Mouse (Mus musculus) gastrocnemius, postnatal 36 days (tissue): ENCODE measurements around the gene Zfp768. TPM values are rescaled to one million over a fixed set of nuclear protein-coding genes. Genes with fewer than 3 reads are reported as not detected.

Experiments used
- DNase-seq, 2 experiments: peaks; one replicate each; pipeline ENCODE4 v3.0.0; 2022
- intact Hi-C: fragments of 180-260 bp; cut with DNase I; formaldehyde crosslinking; loops from one replicate; pipeline ENCODE4 v1.15.1; 2025
- total RNA-seq, 2 experiments: library from RNA; stranded (reverse); gene quantifications; 2 replicates each; pipeline ENCODE4 v1.2.3; 2021

Gene Zfp768
- total RNA-seq, 2 experiments from 2014 or later: 29.4 to 30.7 TPM

GRCm38 (mm10) chr7:127309951-127310350 is 35.4 kb downstream of the Zfp768 start:
- intact Hi-C loops: loop anchor here (5.0 kb wide), 1 partner anchor 177 kb away; no protein-coding TSS in a partner anchor

GRCm38 (mm10) chr7:127308887-127309286 is 36.5 kb downstream of the Zfp768 start:
- DNase-seq: peak in 1 of 2 experiments; percentile 21
- intact Hi-C loops: loop anchor here (5.0 kb wide), 1 partner anchor 178 kb away; no protein-coding TSS in a partner anchor

More at GRCm38 (mm10) chr7:127309951-127310350, 35.4 kb downstream of the Zfp768 start:
- no peak for DNase-seq

- intact Hi-C loops: loop anchor here (5.0 kb wide), 1 partner anchor 179 kb away; no protein-coding TSS in a partner anchor
- DNase-seq: no peak
Observed at GRCm38 (mm10) chr7:127308431-127308830, 37.0 kb downstream of the Zfp768 start.

- no peak for DNase-seq
- intact Hi-C loops: no loop called here
Observed at GRCm38 (mm10) chr7:127297586-127298193, 47.7 kb downstream of the Zfp768 start.

- intact Hi-C loops: no loop called here
- no peak for DNase-seq
Observed at GRCm38 (mm10) chr7:127296786-127297555, 48.4 kb downstream of the Zfp768 start.

- no peak for DNase-seq
- intact Hi-C loops: no loop called here
Observed at GRCm38 (mm10) chr7:127296098-127296497, 49.3 kb downstream of the Zfp768 start, which contains the start of gene Itgal. Gene Itgal (plus strand): TSS chr7:127296260.

Other genes starting within 250 kb of the Zfp768 start
- gene Qprt, start 223.4 kb downstream of the Zfp768 start, total RNA-seq: under 1 TPM; 0.15 to 0.76 TPM
- under 1 TPM; 0.07 to 0.26 TPM for gene Spn, start 207.8 kb downstream of the Zfp768 start, total RNA-seq
- 10 to 100 TPM; 24.1 to 28.0 TPM for gene Cd2bp2, start 149.5 kb downstream of the Zfp768 start, total RNA-seq
- 10 to 100 TPM; 25.4 to 31.3 TPM for gene Tbc1d10b, start 137.1 kb downstream of the Zfp768 start, total RNA-seq
- over 10,000 TPM; 37,212 to 46,634 TPM for gene Mylpf, start 136.7 kb downstream of the Zfp768 start, total RNA-seq
- gene Zfp553, start 112.5 kb downstream of the Zfp768 start, total RNA-seq: 1 to 10 TPM; 3.6 to 4.2 TPM
- 1 to 10 TPM; 1.4 to 2.4 TPM for gene Sept1, start 112.5 kb downstream of the Zfp768 start, total RNA-seq
- gene Zfp771, start 101.3 kb downstream of the Zfp768 start, total RNA-seq: 10 to 100 TPM; 16.4 to 16.8 TPM
- gene Dctpp1, start 84.9 kb downstream of the Zfp768 start, total RNA-seq: 10 to 100 TPM; 26.8 to 29.1 TPM
- gene Sephs2, start 71.5 kb downstream of the Zfp768 start, total RNA-seq: 10 to 100 TPM; 28.5 to 30.0 TPM
- gene Itgal, start 49.3 kb downstream of the Zfp768 start, total RNA-seq: under 1 TPM; 0.27 to 0.79 TPM
- 1 to 10 TPM; 1.6 to 3.2 TPM for gene Zfp747, start 30.5 kb upstream of the Zfp768 start, total RNA-seq
- gene 9130019O22Rik, start 41.6 kb upstream of the Zfp768 start, total RNA-seq: 1 to 10 TPM; 1.3 to 2.0 TPM
- 1 to 10 TPM; 1.3 to 2.6 TPM for gene E430018J23Rik, start 48.0 kb upstream of the Zfp768 start, total RNA-seq
- gene Zfp764, start 61.2 kb upstream of the Zfp768 start, total RNA-seq: 1 to 10 TPM in 1 of 2 experiments, under 1 TPM in 1; 0.89 to 2.1 TPM
- gene Zfp688, start 76.5 kb upstream of the Zfp768 start, total RNA-seq: 1 to 10 TPM; 1.3 to 1.7 TPM
- under 1 TPM; 0.69 to 0.87 TPM for gene Zfp689, start 103.6 kb upstream of the Zfp768 start, total RNA-seq
- 10 to 100 TPM; 14.7 to 19.3 TPM for gene Prr14, start 114.0 kb upstream of the Zfp768 start, total RNA-seq
- 10 to 100 TPM; 15.0 to 24.6 TPM for gene Fbrs, start 133.6 kb upstream of the Zfp768 start, total RNA-seq
- gene Srcap, start 166.4 kb upstream of the Zfp768 start, total RNA-seq: 10 to 100 TPM; 43.7 to 51.0 TPM
- gene Gm42715, start 174.0 kb upstream of the Zfp768 start, total RNA-seq: 1 to 10 TPM; 4.2 to 5.4 TPM
- not detected for gene Tmem265, start 215.8 kb upstream of the Zfp768 start, total RNA-seq
- 1 to 10 TPM; 7.6 to 9.8 TPM for gene Phkg2, start 227.8 kb upstream of the Zfp768 start, total RNA-seq
- 1 to 10 TPM; 2.6 to 3.5 TPM for gene Ccdc189, start 243.0 kb upstream of the Zfp768 start, total RNA-seq
- 10 to 100 TPM; 26.8 to 31.6 TPM for gene Rnf40, start 243.2 kb upstream of the Zfp768 start, total RNA-seq